Mouse (Mus musculus): ENCODE measurements around the gene Ogdh.

- TF ChIP-seq CTCF (IDR thresholded peaks at IDR 0.05; ENCODE audit: low read depth, low read length) (no peak), POLR2AphosphoS5 (IDR thresholded peaks at IDR 0.05; ENCODE audit: insufficient replicate concordance, low read depth, low read length) (no peak), GATA1 (IDR thresholded peaks at IDR 0.05; ENCODE audit: borderline replicate concordance, low read length) (no peak), TAL1 (conservative IDR thresholded peaks at IDR 0.05; ENCODE audit: low read depth, low read length) (no peak)
Measured at GRCm38 (mm10) chr11:6395565-6395964, 104.1 kb downstream of the Ogdh start.
